Mouse (Mus musculus): Measurements from ENCODE around the gene Dach1. TPM values are rescaled to one million over a fixed set of nuclear protein-coding genes. Genes with fewer than 3 reads are reported as not detected.

The Dach1 gene
- total RNA-seq, 2 experiments from 2014 or later, result 21.5 to 25.6 TPM

DNA sequence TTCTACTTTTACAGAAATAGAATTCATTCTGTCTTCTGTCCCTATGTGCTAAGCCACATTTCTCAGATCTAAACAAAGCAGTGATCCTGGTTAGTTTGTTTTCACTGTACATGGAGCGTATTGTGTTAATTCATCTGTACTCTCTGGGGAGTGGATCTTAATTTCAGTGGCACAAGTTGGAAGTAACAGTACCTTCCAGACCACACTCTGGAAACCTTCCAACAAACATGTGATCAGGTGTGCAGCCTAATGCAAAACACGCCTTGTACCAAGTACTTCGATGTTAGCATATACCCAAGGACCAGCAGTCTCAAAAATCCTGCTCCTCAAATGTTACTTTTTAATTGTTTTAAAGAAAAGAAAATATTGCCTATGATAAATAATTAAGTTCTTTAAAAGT, 121.9 kb downstream of the Dach1 start:
- no peak for DNase-seq
- intact Hi-C loops (cut with DNase I), result no loop called here

DNA sequence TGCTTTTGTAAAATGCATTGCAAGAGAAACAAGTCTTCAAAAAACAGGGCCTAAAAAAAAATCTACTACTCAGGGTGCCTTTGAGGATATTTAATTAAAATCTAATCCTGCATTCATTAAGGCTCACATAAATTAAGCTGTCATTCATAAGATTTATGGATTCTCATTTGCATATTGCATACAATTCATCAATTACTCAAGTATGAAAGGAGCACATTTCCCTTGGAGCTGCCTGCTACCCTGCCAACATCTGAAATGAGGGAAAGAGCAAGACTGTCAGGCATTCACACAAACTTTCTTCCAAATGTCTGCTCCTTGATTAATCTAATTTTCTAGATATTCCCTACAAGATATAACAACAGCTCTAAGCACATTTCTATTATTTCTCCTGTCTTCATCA, 122.6 kb downstream of the Dach1 start:
- intact Hi-C loops (cut with DNase I), result no loop called here
- DNase-seq, result no peak

- intact Hi-C loops (cut with DNase I), result loop anchor here (10.0 kb wide), 1 partner anchor 126 kb away; the partner anchor contains the start of gene Dach1
- no peak for DNase-seq
Measured at GRCm38 (mm10) chr14:98038524-98038923, 131.0 kb downstream of the Dach1 start.

DNA sequence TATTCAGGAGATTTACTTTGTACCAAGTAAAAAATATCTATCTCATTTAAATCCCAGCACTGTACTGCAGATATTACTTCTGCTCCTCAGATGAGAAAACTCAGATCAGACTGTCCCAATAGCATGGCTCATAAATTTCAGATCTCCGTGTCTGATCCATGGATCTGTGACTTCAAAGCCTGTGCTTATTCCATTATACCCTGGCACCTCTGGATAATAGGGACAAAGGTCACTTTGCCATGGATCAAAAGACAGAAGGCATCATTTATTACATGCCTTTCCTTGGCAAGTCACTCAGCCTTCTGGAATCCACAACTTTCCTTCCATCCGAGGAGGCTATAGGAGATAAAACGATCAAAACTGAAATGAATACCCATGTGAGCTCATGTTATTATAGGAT, 132.4 kb downstream of the Dach1 start:
- intact Hi-C loops (cut with DNase I), result loop anchor here (10.0 kb wide), 1 partner anchor 128 kb away; the partner anchor contains the start of gene Dach1
- no peak for DNase-seq

- intact Hi-C loops (cut with DNase I), result loop anchor here (10.0 kb wide), 1 partner anchor 130 kb away; the partner anchor contains the start of gene Dach1
- no peak for DNase-seq
Measured at GRCm38 (mm10) chr14:98035261-98035660, 134.3 kb downstream of the Dach1 start.

GRCm38 (mm10) chr14:98023540-98023939, 146.0 kb downstream of the Dach1 start:
- intact Hi-C loops (cut with DNase I), result no loop called here
- no peak for DNase-seq

DNA sequence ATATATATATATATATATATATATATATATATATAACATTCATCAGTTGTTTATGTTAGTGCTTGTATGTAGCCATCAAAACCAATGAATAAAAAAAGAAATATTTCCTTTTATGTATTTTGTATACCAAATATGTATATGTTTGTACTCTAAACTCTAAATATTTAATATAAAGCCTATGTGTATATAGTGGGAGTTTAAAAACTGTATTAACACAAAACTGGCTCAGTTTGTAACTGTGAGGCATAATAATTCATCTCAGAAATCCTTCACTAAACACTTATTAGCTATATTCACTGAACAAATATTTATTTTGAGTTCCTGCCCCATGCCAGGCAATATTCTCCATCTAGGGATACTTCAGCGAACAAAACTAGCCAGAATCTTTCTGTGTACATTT, 155.5 kb downstream of the Dach1 start:
- intact Hi-C loops (cut with DNase I), result no loop called here
- no peak for DNase-seq

DNA sequence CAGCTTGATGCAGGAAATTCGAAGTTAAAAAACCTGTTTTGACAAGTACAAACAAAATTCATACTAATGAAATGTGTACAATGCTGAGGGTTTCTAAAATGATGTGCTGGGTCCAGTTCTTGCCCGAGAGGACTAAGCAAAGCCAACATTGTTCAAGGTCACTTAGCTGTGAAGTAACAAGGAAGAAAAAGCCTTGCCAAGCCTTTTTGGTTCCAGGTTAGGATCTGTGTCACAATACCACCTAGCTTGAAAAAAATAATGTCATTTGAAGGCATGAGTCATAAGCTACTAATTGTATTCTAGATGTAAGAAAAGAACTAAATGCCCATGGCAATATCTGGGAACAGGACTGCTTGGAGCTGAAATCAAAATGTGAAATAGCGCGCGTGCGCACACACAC, 161.1 kb downstream of the Dach1 start:
- no peak for DNase-seq
- intact Hi-C loops (cut with DNase I), result no loop called here

GRCm38 (mm10) chr14:98002021-98002680, 167.4 kb downstream of the Dach1 start:
- peak; percentile 8 to 12 for DNase-seq
- intact Hi-C loops (cut with DNase I), result no loop called here

- DNase-seq, result no peak
- intact Hi-C loops (cut with DNase I), result no loop called here
Measured at GRCm38 (mm10) chr14:97998584-97998983, 171.0 kb downstream of the Dach1 start.

- intact Hi-C loops (cut with DNase I), result no loop called here
- no peak for DNase-seq
Measured at GRCm38 (mm10) chr14:97983251-97983650, 186.3 kb downstream of the Dach1 start.

DNA sequence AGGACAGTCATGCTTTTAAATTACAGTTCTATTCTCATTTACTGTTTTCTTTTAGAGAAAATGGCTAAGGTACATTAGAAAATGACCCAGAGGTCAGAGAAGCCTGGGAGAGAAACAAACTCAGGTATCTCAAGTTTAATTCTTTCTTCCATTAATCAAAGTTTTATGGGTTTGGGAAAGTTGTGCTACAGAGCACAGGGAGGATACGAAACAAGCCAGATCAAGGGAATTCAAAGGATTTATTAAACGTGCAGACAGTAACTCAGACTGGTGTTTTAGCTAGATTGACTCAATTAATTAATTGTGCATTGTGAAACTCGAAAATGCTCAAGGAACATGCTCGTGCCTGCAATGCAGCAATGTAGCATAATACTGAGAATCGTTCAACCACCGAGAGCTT, 186.9 kb downstream of the Dach1 start:
- intact Hi-C loops (cut with DNase I), result no loop called here
- DNase-seq, result no peak

GRCm38 (mm10) chr14:97980879-97981278, 188.7 kb downstream of the Dach1 start:
- intact Hi-C loops (cut with DNase I), result no loop called here

DNA sequence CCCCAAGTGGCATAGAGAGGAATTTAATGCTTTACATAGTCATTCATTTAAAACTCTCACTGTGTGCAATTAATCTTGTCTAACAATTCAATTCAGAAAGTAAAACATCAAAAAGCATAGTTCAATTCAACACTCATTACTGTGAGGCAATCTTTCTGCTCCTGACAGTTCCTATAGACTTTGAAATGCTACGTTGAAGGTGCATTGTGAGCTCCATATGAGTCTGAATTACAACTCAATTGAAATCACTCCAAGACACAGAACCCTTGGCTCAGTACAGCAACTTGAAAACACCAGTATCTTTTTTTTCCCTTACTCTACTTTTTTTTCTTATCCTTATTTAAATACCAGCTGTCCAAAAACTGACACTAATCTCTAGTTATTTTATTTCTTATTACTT, 193.5 kb downstream of the Dach1 start:
- intact Hi-C loops (cut with DNase I), result no loop called here
- no peak for DNase-seq

More at GRCm38 (mm10) chr14:97980879-97981278, 188.7 kb downstream of the Dach1 start:
- DNase-seq, result no peak

DNA sequence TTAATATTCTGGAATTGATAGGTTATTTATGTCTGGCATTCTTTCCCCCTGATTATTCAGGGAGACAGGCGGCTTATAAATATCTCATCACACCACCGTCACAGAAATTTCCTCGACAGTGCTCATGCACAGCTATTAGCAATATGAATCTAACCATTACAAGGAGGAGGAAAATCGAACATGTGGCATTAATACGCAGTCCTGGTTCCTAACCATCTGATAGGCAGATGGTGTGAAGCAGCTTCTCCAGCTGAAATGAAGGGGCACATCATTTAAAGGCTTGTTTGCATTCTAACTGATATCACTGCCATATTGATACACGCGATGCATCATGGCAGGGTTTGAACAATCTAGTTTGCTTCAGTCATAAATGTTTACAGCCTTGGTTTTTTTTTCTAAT, 194.1 kb downstream of the Dach1 start:
- intact Hi-C loops (cut with DNase I), result no loop called here
- DNase-seq, result no peak

DNA sequence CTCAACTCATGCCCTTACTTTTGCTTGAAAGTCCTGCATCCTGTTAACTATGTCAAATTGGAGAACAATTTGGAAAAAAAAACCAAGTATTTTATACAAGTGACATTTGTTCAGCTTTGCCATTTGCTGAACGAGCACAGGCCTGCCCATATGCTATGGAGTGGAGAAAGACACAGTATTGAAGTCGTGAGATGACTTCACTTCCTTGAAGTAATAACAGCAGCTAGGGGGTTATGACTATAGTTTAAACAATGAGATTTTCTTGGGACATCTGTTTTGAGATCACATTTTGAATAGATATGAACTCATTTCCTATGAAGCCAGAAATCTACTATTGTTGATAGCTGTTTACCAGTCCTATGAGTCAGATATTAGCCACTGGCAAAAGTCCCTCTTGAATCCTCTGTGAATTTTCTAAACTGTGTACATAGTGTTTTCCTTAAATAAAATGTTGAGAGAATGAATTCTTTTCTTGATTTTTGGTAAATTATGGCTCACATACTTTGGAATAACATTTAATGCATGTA, 205.0 kb downstream of the Dach1 start:
- DNase-seq, result no peak
- intact Hi-C loops (cut with DNase I), result no loop called here

DNA sequence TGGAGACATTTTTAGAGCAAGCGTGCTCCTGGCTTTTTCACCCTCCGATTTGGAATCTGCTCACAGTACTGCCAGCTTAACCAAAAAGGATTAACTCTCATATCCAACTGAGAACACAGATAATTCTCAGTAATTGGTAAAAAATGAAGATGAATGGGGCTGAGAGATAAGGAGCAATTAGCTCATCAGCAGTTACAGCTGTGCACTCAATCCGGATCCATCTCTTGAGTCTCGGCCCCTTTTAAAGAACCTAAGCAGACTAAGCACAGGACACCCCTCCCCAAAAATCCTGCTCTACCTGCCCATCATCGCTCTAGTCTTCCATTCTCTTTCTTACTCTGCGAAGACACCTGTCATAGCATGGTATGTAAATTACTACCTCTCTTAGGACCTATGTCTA, 205.9 kb downstream of the Dach1 start:
- no peak for DNase-seq
- intact Hi-C loops (cut with DNase I), result no loop called here

DNA sequence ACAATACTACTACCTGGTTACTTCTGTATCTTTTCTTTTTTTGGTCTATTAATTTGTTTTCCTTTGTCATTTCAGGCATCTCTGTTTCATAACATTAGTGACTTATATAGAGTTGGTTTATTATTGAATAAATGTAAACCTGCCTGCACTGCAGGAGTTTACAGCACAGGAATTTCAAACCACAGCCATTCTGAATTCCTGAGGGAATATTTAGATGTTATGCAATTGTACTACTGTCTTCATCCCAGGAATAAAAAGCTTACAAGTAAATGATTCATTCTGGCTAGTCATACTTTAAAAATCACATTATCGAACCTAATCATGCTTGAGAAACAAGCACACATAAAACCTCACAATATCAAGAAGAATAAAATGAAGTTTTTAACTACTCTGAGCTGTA, 213.2 kb downstream of the Dach1 start:
- intact Hi-C loops (cut with DNase I), result no loop called here
- no peak for DNase-seq

- intact Hi-C loops (cut with DNase I), result no loop called here
- DNase-seq, result no peak
Measured at GRCm38 (mm10) chr14:97945471-97945870, 224.1 kb downstream of the Dach1 start.

GRCm38 (mm10) chr14:97944643-97945268, 224.8 kb downstream of the Dach1 start:
- no peak for DNase-seq
- intact Hi-C loops (cut with DNase I), result no loop called here

DNA sequence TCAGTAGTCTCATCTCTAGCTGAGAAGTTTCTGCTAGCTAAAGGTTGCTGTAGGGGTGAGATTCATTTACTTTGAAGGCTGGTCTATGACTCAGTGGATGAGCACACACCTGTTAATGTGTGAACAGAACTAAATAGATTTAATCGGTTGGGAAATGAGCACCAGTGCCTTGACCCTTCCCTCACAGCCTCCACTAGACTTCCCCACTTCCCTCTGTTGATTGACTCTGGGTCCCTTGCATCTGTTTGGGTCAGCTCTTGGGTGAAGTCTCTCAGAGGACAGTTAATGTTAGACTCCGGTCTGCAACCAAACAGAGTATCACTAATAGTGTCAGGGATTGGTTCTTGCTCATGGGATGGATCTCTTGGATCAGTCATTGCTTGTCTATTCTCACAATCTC, 227.2 kb downstream of the Dach1 start:
- intact Hi-C loops (cut with DNase I), result no loop called here
- no peak for DNase-seq

GRCm38 (mm10) chr14:97896622-97897021, 272.9 kb downstream of the Dach1 start:
- DNase-seq, result no peak
- intact Hi-C loops (cut with DNase I), result no loop called here

Measured in heart, postnatal 10 days (tissue).